Mouse (Mus musculus) ES-Bruce4 (cell line): ENCODE results near the gene Mmp3. TPM values are rescaled to one million over a fixed set of nuclear protein-coding genes. Genes with fewer than 3 reads are reported as not detected.

Experiments
- H3K27ac ChIP-seq: 2 replicates; pipeline ENCODE4 v1.5.1; 2012; ENCODE audit warnings: low read length, inconsistent platforms; ENCODE audit not compliant: insufficient read depth
- H3K27me3 ChIP-seq: 2 replicates; pipeline ENCODE4 v1.6.1; 2012; ENCODE audit warnings: mild to moderate bottlenecking, low read length, inconsistent platforms; ENCODE audit not compliant: control insufficient read depth, poor library complexity, insufficient read depth, severe bottlenecking
- H3K36me3 ChIP-seq: 2 replicates; pipeline ENCODE4 v1.6.1; 2012; ENCODE audit warnings: inconsistent platforms, mild to moderate bottlenecking, low read length, moderate library complexity; ENCODE audit not compliant: control insufficient read depth, poor library complexity, insufficient read depth, severe bottlenecking
- H3K4me1 ChIP-seq: one replicate; pipeline ENCODE4 v1.8.1; 2011; ENCODE audit warnings: low read length; ENCODE audit not compliant: control insufficient read depth, insufficient read depth
- H3K4me3 ChIP-seq: 2 replicates; pipeline ENCODE4 v1.5.1; 2011; ENCODE audit warnings: low read depth, mild to moderate bottlenecking, low read length
- H3K9ac ChIP-seq: 2 replicates; pipeline ENCODE4 v1.6.1; 2012; ENCODE audit warnings: low read depth, mild to moderate bottlenecking, inconsistent platforms; ENCODE audit not compliant: poor library complexity, severe bottlenecking
- H3K9me3 ChIP-seq: replicated peaks from 2 replicates; pipeline ENCODE4 v1.6.1; 2012; ENCODE audit warnings: mild to moderate bottlenecking, low read length, inconsistent platforms; ENCODE audit not compliant: control insufficient read depth, poor library complexity, insufficient read depth, severe bottlenecking
- CTCF ChIP-seq: IDR thresholded peaks from one replicate; pipeline ENCODE4 v1.8.1; 2011; ENCODE audit warnings: low read depth, low read length
- EP300 ChIP-seq: IDR thresholded peaks from 2 replicates; pipeline ENCODE4 v1.6.1; 2011; ENCODE audit warnings: low read depth, low read length; ENCODE audit not compliant: insufficient read depth
- POLR2A ChIP-seq: IDR thresholded peaks from one replicate; pipeline ENCODE4 v1.8.1; 2011; ENCODE audit warnings: low read length; ENCODE audit not compliant: insufficient read depth
- polyA plus RNA-seq: library from polyadenylated mRNA; stranded (reverse); fragments of >200 nt; gene quantifications from 2 replicates; pipeline ENCODE4 v1.2.4, GENCODE M21; 2011; ENCODE audit warnings: low read depth; ENCODE audit not compliant: missing spikeins, insufficient read depth, insufficient read length

Gene Mmp3
- polyA plus RNA-seq, 1 experiment: 2.3 TPM

DNA sequence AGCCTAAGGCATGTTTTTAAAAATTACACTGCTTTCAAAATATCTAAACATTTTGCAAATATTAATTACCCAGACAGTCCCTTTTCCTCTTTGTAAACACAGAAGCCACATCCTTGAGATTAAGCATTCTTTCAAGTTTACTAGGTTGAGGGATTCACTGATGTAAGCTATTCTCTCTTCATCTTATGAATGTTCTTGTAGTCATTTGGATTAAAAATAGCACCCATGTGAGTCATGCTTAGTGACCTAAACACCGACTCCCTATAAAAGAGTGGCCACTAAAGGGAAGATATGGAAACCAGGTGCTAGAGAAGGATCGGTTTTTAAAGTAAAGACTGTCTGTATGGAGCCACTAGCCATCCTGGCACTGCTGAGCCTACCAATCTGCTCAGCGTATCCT lies 56.4 kb downstream of the Mmp3 start, which contains the start of gene Mmp10:
Gene Mmp10 (plus strand): TSS at position 302 of the 400 bp plus-strand sequence.
- 0 out of 2 replicates have a peak, but pooled peaks cover 3% of the 10 kb centered on the region for H3K9me3 ChIP-seq
- H3K27me3 ChIP-seq: no peaks in the 10 kb centered on the region
- H3K27ac ChIP-seq: no peak within 1 kb of the TSS
- no peak within 1 kb of the TSS for H3K4me3 ChIP-seq
- H3K4me1 ChIP-seq: no peaks in the 10 kb centered on the region
- no peak within 1 kb of the TSS for H3K9ac ChIP-seq
- H3K36me3 ChIP-seq: no peaks in the 10 kb centered on the region
- no peak for TF ChIP-seq POLR2A
- no peak for TF ChIP-seq EP300
- TF ChIP-seq CTCF: no peak

Other genes with a start within 250 kb of the Mmp3 start
- 0.45 and 0.58 TPM in 2 replicates for gene Mmp13, start 173.3 kb upstream of the Mmp3 start, polyA plus RNA-seq
- 0.37 and 0.40 TPM in 2 replicates for gene Mmp12, start 101.4 kb upstream of the Mmp3 start, polyA plus RNA-seq
- not detected in 2 replicates for gene Mmp1b, start 57.8 kb upstream of the Mmp3 start, polyA plus RNA-seq
- gene Mmp10, start 56.5 kb downstream of the Mmp3 start, polyA plus RNA-seq: not detected in 2 replicates
- gene Mmp8, start 112.6 kb downstream of the Mmp3 start, polyA plus RNA-seq: not detected in 2 replicates
- gene Mmp27, start 125.6 kb downstream of the Mmp3 start, polyA plus RNA-seq: not detected in 2 replicates
- not detected in 2 replicates for gene Mmp20, start 182.4 kb downstream of the Mmp3 start, polyA plus RNA-seq
- gene Mmp7, start 246.3 kb downstream of the Mmp3 start, polyA plus RNA-seq: not detected in 2 replicates